Mouse (Mus musculus): Measurements from ENCODE around the gene Cd164. TPM values are rescaled to one million over a fixed set of nuclear protein-coding genes. Genes with fewer than 3 reads are reported as not detected.

The Cd164 gene
- polyA plus RNA-seq, 1 experiment from 2014 or later: 55.4 TPM

DNA sequence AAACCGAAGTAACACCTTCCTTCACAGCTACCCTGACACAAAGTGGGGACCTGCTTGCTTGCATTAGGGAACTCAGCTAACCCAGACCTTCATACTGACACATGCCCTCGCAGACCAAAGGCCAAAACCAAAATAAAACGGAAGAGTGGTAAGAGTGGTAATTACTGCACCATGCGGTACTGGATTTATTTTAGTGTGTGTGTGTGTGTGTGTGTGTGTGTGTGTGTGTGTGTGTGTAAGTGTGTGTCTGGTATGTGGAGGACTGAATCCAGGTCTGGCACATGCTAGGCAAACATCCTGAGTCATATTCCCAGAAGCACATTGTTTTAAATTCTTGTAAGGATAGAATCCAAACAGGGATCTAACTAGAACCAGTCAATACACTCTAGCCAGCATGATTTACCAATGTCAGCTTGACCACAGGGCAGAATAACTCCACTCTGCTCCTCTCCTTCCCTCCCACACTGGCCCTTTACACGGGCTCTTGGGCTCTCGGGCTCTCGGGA is 57.2 kb downstream of the Cd164 start:
- WGBS: 83% methylated on average over 7 of the region's 7 CpGs

DNA sequence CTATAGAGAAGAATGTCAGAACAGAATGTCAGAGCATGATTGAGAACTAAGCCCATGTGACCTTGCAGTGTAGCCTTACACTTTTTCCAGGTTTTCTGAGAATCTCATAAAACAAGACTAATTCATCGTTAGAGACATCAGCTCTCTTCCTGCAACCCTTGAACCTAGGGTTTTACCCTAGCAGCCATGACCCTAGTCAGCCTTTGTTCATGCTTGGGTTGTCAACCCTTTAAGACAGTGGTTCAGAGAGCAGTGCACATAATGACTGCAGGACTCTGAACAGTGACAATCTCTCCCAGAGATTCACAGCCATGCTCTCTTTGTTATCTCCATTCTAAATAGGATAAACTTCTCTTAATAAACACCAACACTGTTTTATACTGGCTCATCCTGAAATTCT is 59.3 kb downstream of the Cd164 start:
- WGBS: 65% methylated on average over 1 of the region's 1 CpGs
- H3K4me1 ChIP-seq (replicated peaks): no peaks in the 10 kb centered on the region
- no peak overlapping the region for H3K9ac ChIP-seq
- H3K36me3 ChIP-seq: no peaks in the 10 kb centered on the region
- H3K27ac ChIP-seq (replicated peaks): no peak overlapping the region
- no peak overlapping the region for H3K4me2 ChIP-seq
- no peak overlapping the region for H3K4me3 ChIP-seq
- no peaks in the 10 kb centered on the region for H3K27me3 ChIP-seq
- no peaks in the 10 kb centered on the region for H3K9me3 ChIP-seq
- no peak for ATAC-seq (ENCODE audit: low FRiP score, low read depth)

More for the DNA sequence above, 57.2 kb downstream of the Cd164 start:
- Histone ChIP-seq H3K27ac (replicated peaks) (no peak overlapping the region), H3K4me1 (replicated peaks) (no peaks in the 10 kb centered on the region), H3K9me3 (no peaks in the 10 kb centered on the region), H3K27me3 (no peaks in the 10 kb centered on the region), H3K36me3 (no peaks in the 10 kb centered on the region), H3K9ac (no peak overlapping the region), H3K4me3 (no peak overlapping the region), H3K4me2 (no peak overlapping the region)
- ATAC-seq (ENCODE audit: low FRiP score, low read depth): no peak

DNA sequence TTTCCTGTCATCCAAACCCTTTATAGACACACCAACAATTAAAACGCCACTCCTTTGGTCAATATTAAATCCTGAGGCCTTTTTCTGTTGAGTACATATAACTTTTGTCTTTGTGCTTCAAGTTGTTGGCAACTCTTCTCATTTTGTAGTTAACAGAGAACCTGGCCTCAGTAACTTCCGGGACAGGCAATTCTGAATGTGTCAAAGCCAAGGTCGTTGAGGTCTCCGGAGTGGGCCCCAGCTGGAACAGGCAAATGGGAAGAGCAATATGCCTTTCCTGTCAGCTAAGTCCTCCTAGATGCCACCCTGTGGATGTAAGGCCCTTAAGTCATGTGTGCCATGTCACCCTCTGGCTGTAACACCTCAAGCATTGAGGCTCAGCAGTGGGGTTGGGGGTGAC is 61.2 kb downstream of the Cd164 start:
- Histone ChIP-seq H3K36me3 (no peaks in the 10 kb centered on the region), H3K9ac (no peak overlapping the region), H3K9me3 (no peaks in the 10 kb centered on the region), H3K4me3 (no peak overlapping the region), H3K27me3 (no peaks in the 10 kb centered on the region), H3K27ac (replicated peaks) (no peak overlapping the region), H3K4me2 (no peak overlapping the region), H3K4me1 (replicated peaks) (no peaks in the 10 kb centered on the region)
- WGBS: 82% methylated on average over 4 of the region's 4 CpGs
- ATAC-seq (ENCODE audit: low FRiP score, low read depth): no peak

Other genes starting within 250 kb of the Cd164 start
- 28.9 and 30.1 TPM in 2 replicates for gene Fig4, start 216.2 kb upstream of the Cd164 start, polyA plus RNA-seq (2015; fragmentation: Nextera tagmentation; extraction: Ambion mirVana)
- gene Ak9, start 215.4 kb upstream of the Cd164 start, polyA plus RNA-seq (2015; fragmentation: Nextera tagmentation; extraction: Ambion mirVana): 0.28 and 0.40 TPM in 2 replicates
- 18.3 and 19.5 TPM in 2 replicates for gene Zbtb24, start 69.0 kb upstream of the Cd164 start, polyA plus RNA-seq (2015; fragmentation: Nextera tagmentation; extraction: Ambion mirVana)
- gene Mical1, start 43.1 kb upstream of the Cd164 start, polyA plus RNA-seq (2015; fragmentation: Nextera tagmentation; extraction: Ambion mirVana): 24.6 and 29.1 TPM in 2 replicates
- 45.6 and 48.3 TPM in 2 replicates for gene Smpd2, start 29.0 kb upstream of the Cd164 start, polyA plus RNA-seq (2015; fragmentation: Nextera tagmentation; extraction: Ambion mirVana)
- gene Ppil6, start 29.0 kb upstream of the Cd164 start, polyA plus RNA-seq (2015; fragmentation: Nextera tagmentation; extraction: Ambion mirVana): 3.7 and 4.5 TPM in 2 replicates
- gene Ccdc162, start 197.2 kb downstream of the Cd164 start, polyA plus RNA-seq (2015; fragmentation: Nextera tagmentation; extraction: Ambion mirVana): 0.92 and 1.8 TPM in 2 replicates

Measured in hindbrain, embryonic 15.5 days (tissue).